Mouse (Mus musculus) kidney, adult 2 months (tissue): ENCODE data around the gene Oxt. TPM values are rescaled to one million over a fixed set of nuclear protein-coding genes. Genes with fewer than 3 reads are reported as not detected.

Experiments used
- DNase-seq: peaks from one replicate; pipeline ENCODE4 v3.0.0; 2021
- H3K27ac ChIP-seq: fragments of 200-500 bp; 2 replicates; pipeline ENCODE4 v1.5.1; 2012; ENCODE audit warnings: low read depth, low read length, control low read depth, inconsistent platforms; ENCODE audit not compliant: insufficient read depth
- H3K27me3 ChIP-seq: fragments of 200-500 bp; replicated peaks from 2 replicates; pipeline ENCODE4 v1.6.1; 2012; ENCODE audit warnings: mild to moderate bottlenecking, moderate library complexity, low read length, inconsistent platforms; ENCODE audit not compliant: control insufficient read depth, insufficient read depth
- H3K36me3 ChIP-seq: fragments of 200-500 bp; 2 replicates; pipeline ENCODE4 v1.6.1; 2012; ENCODE audit warnings: mild to moderate bottlenecking, moderate library complexity, low read length, inconsistent platforms; ENCODE audit not compliant: control insufficient read depth, insufficient read depth
- H3K4me1 ChIP-seq: fragments of 200-500 bp; 2 replicates; pipeline ENCODE4 v1.6.1; 2011; ENCODE audit warnings: low read length; ENCODE audit not compliant: control insufficient read depth, insufficient read depth
- H3K4me3 ChIP-seq: fragments of 200-500 bp; 2 replicates; pipeline ENCODE4 v1.5.1; 2011; ENCODE audit warnings: mild to moderate bottlenecking, low read depth, low read length, control low read depth; ENCODE audit not compliant: insufficient read depth
- CTCF ChIP-seq: fragments of 200-500 bp; conservative IDR thresholded peaks from 2 replicates; pipeline ENCODE4 v1.5.1; 2011; ENCODE audit warnings: low read depth, mild to moderate bottlenecking, control low read depth, low read length, moderate library complexity, mixed read lengths; ENCODE audit not compliant: insufficient read depth, insufficient read length
- POLR2A ChIP-seq: fragments of 200-500 bp; IDR thresholded peaks from one replicate; pipeline ENCODE4 v1.6.1; 2011; ENCODE audit warnings: low read depth, low read length, control low read depth
- WGBS: fragments of 180-500 bp; shearing (Covaris S2); methylation state at CpG from one replicate; pipeline ENCODE4 v1.1.7; 2018; 5-methylcytosine and 5-hydroxymethylcytosine counted together
- polyA plus RNA-seq: library from polyadenylated mRNA; depleted of rRNA; stranded (reverse); fragments of >200 nt; gene quantifications from 2 replicates; pipeline ENCODE4 v1.2.3, GENCODE M21; 2012; rRNA removed

Gene Oxt
- polyA plus RNA-seq, result not detected in 2 replicates

DNA sequence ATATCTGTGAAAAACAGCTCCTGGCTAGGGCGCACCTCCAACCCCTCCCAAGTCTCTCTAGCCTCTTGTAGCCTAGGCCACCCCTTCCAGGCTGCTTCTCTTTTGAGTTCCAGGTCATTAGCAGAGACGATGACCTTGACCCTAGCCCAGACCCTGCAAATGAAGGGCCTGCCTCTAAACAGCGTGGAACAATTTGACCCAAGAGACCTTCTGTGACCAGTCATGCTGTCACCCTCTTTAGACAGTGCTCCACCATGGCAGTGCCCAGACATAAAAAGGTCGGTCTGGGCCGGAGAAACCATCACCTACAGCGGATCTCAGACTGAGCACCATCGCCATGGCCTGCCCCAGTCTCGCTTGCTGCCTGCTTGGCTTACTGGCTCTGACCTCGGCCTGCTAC, at the start of gene Oxt:
Gene Oxt, plus strand, starts transcription at position 301 of the 400 bp plus-strand sequence.
- WGBS, result 68% methylated on average over 9 of the region's 9 CpGs
- peaks cover 3% of the 10 kb centered on the region for H3K27me3 ChIP-seq
- H3K36me3 ChIP-seq, result no peaks in the 10 kb centered on the region
- TF ChIP-seq CTCF, result no peak
- TF ChIP-seq POLR2A, result no peak
- no peak within 1 kb of the TSS for H3K27ac ChIP-seq
- H3K4me3 ChIP-seq, result peak within 1 kb of the TSS; percentile 19; the same call in 1 of the 2 replicates
- no peaks in the 10 kb centered on the region for H3K4me1 ChIP-seq
- DNase-seq, result no peak

GRCm38 (mm10) chr2:130528457-130528856, 47.5 kb upstream of the Oxt start:
- no peaks in the 10 kb centered on the region for H3K4me1 ChIP-seq
- TF ChIP-seq POLR2A (no peak), CTCF (no peak)
- H3K27ac ChIP-seq, result no peak overlapping the region
- no peak for DNase-seq
- 88% methylated on average over 6 of the region's 6 CpGs for WGBS
- H3K27me3 ChIP-seq, result no peaks in the 10 kb centered on the region
- H3K4me3 ChIP-seq, result no peak overlapping the region
- H3K36me3 ChIP-seq, result no peaks in the 10 kb centered on the region; the same call in 1 of the 2 replicates

DNA sequence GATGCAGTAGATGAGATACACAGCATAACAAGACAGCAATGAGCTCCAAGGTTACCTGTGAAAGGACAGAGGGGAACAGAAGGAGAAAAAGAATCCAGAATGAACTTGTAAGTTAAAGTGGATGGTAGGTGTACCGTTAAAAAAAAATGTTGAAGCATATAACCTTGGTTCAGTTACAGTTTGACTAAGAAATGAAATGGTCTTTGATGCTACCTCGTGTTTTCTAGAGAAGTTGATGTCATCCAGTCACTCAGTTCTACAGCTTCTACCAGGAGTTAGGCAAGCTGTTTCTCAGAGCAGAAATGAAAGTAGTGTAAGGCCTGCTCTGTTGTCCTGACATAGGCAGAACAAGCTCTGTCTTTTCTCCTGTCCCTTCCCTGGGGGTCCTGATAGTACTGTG, 46.7 kb upstream of the Oxt start:
- no peak for DNase-seq
- no peak overlapping the region for H3K27ac ChIP-seq
- no peaks in the 10 kb centered on the region; the same call in 1 of the 2 replicates for H3K36me3 ChIP-seq
- H3K4me3 ChIP-seq, result no peak overlapping the region
- 69% methylated on average over 2 of the region's 2 CpGs for WGBS
- H3K4me1 ChIP-seq, result no peaks in the 10 kb centered on the region
- TF ChIP-seq CTCF (no peak), POLR2A (no peak)
- no peaks in the 10 kb centered on the region for H3K27me3 ChIP-seq

- DNase-seq, result no peak
- H3K27ac ChIP-seq, result no peak overlapping the region
- H3K4me3 ChIP-seq, result no peak overlapping the region
- no peaks in the 10 kb centered on the region for H3K27me3 ChIP-seq
- no peaks in the 10 kb centered on the region; the same call in 1 of the 2 replicates for H3K36me3 ChIP-seq
- 86% methylated on average over 7 of the region's 7 CpGs for WGBS
- no peak for TF ChIP-seq POLR2A
- no peak for TF ChIP-seq CTCF
- H3K4me1 ChIP-seq, result no peaks in the 10 kb centered on the region
Measured at GRCm38 (mm10) chr2:130529925-130530324, 46.0 kb upstream of the Oxt start.

DNA sequence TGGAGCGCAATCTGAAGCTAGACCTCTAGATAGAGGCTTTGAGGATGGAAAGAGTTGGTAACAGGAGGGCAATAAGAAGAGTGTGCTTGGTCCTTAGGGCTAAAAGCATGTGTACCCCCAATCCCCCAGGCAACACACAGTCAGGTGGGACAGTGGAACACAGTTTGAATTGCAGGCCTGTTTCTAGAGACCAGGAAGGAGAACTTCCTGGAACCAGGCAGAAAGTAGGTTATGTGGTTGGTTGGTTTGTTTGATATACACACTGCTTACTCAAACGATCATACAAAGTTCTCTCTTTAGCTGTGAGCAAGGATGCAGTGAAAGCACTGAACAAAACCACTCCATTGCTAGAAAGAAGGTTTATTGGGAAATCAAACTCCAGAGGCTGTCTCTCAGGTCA, 43.8 kb upstream of the Oxt start:
- H3K27me3 ChIP-seq, result no peaks in the 10 kb centered on the region
- no peaks in the 10 kb centered on the region for H3K4me1 ChIP-seq

DNA sequence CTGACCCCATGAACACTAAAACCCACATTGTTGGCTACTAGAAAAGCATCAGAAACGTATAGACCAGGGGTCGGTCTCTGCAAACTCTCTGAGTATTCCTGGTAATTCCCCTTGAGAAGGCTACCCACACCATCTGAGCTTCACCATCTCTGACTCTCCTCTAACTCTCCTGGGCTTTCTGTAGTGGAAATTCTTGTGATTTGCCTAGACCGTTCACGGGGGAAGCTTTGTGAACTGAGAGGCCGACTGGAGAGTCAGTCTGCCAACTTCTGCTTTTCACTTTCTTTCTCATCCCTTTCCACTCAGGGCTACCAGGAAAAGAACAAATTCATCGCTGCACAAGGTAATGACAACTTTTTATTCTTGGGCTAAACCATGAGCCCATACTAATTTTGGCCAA, 41.0 kb upstream of the Oxt start:
- H3K4me3 ChIP-seq, result no peak overlapping the region
- H3K4me1 ChIP-seq, result no peaks in the 10 kb centered on the region
- H3K36me3 ChIP-seq, result peaks cover 3% of the 10 kb centered on the region
- TF ChIP-seq POLR2A, result no peak
- no peak for TF ChIP-seq CTCF
- no peak for DNase-seq
- WGBS, result 88% methylated on average over 6 of the region's 6 CpGs
- no peaks in the 10 kb centered on the region for H3K27me3 ChIP-seq
- H3K27ac ChIP-seq, result no peak overlapping the region

More for the DNA sequence above, 43.8 kb upstream of the Oxt start:
- Histone ChIP-seq H3K4me3 (no peak overlapping the region), H3K36me3 (peaks cover under 1% of the 10 kb centered on the region), H3K27ac (no peak overlapping the region)
- no peak for DNase-seq
- no peak for TF ChIP-seq POLR2A
- 72% methylated on average over 2 of the region's 2 CpGs for WGBS

DNA sequence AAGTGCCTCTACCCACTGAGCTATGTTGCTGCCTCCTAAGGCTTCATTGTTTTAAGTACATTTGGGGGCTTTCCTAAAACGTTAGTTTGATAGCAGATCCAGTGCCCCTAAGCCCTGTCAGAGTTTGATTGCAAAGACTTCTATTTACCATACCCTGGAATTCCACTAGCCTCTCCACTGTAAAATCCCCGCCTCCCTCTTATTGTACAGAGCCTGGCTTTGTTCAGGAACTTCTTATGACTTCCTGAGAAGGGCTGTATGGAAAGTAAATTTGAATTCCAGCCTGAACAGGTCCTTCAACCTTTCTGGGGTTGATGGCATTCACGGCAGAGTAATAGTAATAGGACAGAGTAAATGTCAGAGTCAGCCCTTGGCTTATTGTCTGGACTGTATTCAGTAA, 39.1 kb upstream of the Oxt start:
- WGBS, result 77% methylated on average over 3 of the region's 3 CpGs
- no peak for TF ChIP-seq CTCF
- TF ChIP-seq POLR2A, result no peak
- Histone ChIP-seq H3K4me3 (no peak overlapping the region), H3K36me3 (peaks cover 3% of the 10 kb centered on the region), H3K27me3 (no peaks in the 10 kb centered on the region), H3K27ac (no peak overlapping the region), H3K4me1 (no peaks in the 10 kb centered on the region)
- no peak for DNase-seq
